Mouse (Mus musculus) gastrocnemius, adult 8-10 months (tissue): ENCODE data around the gene Ighmbp2. TPM values are rescaled to one million over a fixed set of nuclear protein-coding genes. Genes with fewer than 3 reads are reported as not detected.

Experiments used
- microRNA-seq: library from miRNA; unstranded; fragments of <30 nt; microRNA quantifications from one replicate; pipeline ENCODE4 v1.2.0, GENCODE M21; 2022
- total RNA-seq, 4 experiments: library from RNA; stranded (reverse); gene quantifications; 2 replicates each; pipeline ENCODE4 v1.2.4; 2022

Gene Ighmbp2
- total RNA-seq, 4 experiments from 2014 or later, result 4.2 to 5.5 (median 4.6) TPM

Small RNA genes lying within 50 kb of the gene (microRNA-seq; reads per million reads assigned to microRNA genes)
- gene Mir6984, result 2.5 reads per million

Other genes starting within 250 kb of the Ighmbp2 start
- 10 to 100 TPM; 51.7 to 58.8 (median 58.0) TPM for gene Mrpl21, start 116 bp downstream of the Ighmbp2 start, total RNA-seq
- 1 to 10 TPM; 6.4 to 9.3 (median 7.5) TPM for gene Cpt1a, start 39.3 kb upstream of the Ighmbp2 start, total RNA-seq
- gene Tesmin, start 105.8 kb upstream of the Ighmbp2 start, total RNA-seq, result under 1 TPM; 0.22 to 0.64 (median 0.42) TPM
- gene Gal, start 131.5 kb upstream of the Ighmbp2 start, total RNA-seq, result under 1 TPM in 1 of 4 experiments, not detected in 3; 0.90 TPM